Mouse (Mus musculus) small intestine, adult 2 months (tissue): ENCODE results near the gene Hist1h2bq. TPM values are rescaled to one million over a fixed set of nuclear protein-coding genes. Genes with fewer than 3 reads are reported as not detected.
A peak's percentile ranks its signal among the peaks of the same experiment; 100 is the strongest.

Experiments
- H3K27ac ChIP-seq: fragments of 200-500 bp; 2 replicates; pipeline ENCODE4 v1.5.1; 2012; ENCODE audit warnings: low read depth, low read length, control low read depth, inconsistent platforms; ENCODE audit not compliant: insufficient read depth
- H3K27me3 ChIP-seq: fragments of 200-500 bp; 2 replicates; pipeline ENCODE4 v1.6.1; 2012; ENCODE audit warnings: mild to moderate bottlenecking, moderate library complexity, low read length, inconsistent platforms; ENCODE audit not compliant: control insufficient read depth, insufficient read depth
- H3K36me3 ChIP-seq: fragments of 200-500 bp; 2 replicates; pipeline ENCODE4 v1.6.1; 2012; ENCODE audit warnings: mild to moderate bottlenecking, low read length, control low read depth, inconsistent platforms; ENCODE audit not compliant: control insufficient read depth, insufficient read depth
- H3K4me1 ChIP-seq: fragments of 200-500 bp; 2 replicates; pipeline ENCODE4 v1.6.1; 2012; ENCODE audit warnings: low read length, inconsistent platforms, mixed read lengths; ENCODE audit not compliant: control insufficient read depth, insufficient read depth, insufficient read length
- H3K4me3 ChIP-seq: fragments of 200-500 bp; 2 replicates; pipeline ENCODE4 v1.5.1; 2012; ENCODE audit warnings: low read depth, mild to moderate bottlenecking, control low read depth, inconsistent platforms, low read length, moderate library complexity
- CTCF ChIP-seq: fragments of 200-500 bp; IDR thresholded peaks from 2 replicates; pipeline ENCODE4 v1.5.1; 2012; ENCODE audit warnings: low read depth, mild to moderate bottlenecking, control low read depth, inconsistent platforms, low read length, moderate library complexity, mixed read lengths; ENCODE audit not compliant: insufficient replicate concordance, insufficient read length; ENCODE audit errors: extremely low read depth
- POLR2A ChIP-seq: fragments of 200-500 bp; IDR thresholded peaks from 2 replicates; pipeline ENCODE4 v1.6.1; 2012; ENCODE audit warnings: low read depth, mild to moderate bottlenecking, control low read depth, inconsistent platforms, low read length, moderate library complexity
- WGBS: fragments of 180-500 bp; shearing (Covaris S2); methylation state at CpG from one replicate; pipeline ENCODE4 v1.1.7; 2018; 5-methylcytosine and 5-hydroxymethylcytosine counted together
- polyA plus RNA-seq: library from polyadenylated mRNA; depleted of rRNA; stranded (reverse); fragments of >200 nt; gene quantifications from 2 replicates; pipeline ENCODE4 v1.2.3, GENCODE M21; 2012; rRNA removed

Gene Hist1h2bq
- polyA plus RNA-seq, 1 experiment, result 32.0 TPM

DNA sequence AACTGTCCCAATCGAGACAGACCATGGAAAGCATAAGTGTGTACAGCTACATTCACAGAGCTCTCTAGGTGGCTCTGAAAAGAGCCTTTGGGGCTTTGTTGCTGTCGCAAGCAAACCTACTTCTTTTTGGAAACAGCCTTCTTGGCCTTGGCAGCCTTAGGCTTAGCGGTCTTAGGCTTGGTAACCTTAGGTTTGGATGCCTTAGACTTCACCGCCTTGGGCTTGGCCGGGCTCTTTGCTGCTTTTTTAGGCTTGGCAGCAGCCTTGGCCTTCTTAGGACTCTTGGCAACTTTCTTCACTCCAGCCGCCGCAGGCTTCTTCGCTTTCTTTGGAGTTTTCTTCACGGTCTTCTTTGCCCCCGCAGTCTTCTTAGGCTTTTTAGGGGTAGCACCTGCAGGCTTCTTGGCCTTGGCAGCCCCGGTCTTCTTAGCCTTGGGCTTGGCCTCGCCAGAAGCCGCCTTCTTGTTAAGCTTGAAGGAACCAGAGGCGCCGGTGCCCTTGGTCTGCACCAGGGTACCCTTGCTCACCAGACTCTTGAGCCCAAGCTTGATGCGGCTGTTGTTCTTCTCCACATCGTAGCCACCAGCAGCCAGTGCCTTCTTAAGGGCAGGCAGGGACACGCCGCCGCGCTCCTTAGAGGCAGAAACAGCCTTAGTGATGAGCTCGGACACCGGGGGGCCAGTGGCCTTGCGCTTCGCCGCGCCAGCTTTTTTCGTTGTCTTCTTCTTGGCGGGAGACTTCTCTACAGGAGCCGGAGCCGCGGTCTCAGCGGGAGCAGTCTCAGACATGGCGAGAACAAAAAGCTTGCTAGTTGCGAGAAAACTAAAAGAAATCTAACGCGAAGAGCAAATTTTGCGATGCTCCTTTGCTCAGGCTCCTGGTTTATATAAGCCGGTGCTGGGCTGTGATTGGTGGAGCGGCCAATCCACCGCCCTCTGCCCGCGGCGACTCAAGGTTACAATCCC, 29.9 kb downstream of the Hist1h2bq start, which contains the start of gene Hist1h1b:
Gene Hist1h1b (minus strand): TSS at position 859 of the 965 bp plus-strand sequence.
- Histone ChIP-seq H3K27ac (peak within 1 kb of the TSS; percentile 71), H3K27me3 (no peaks in the 10 kb centered on the region), H3K4me3 (peak within 1 kb of the TSS; percentile 67), H3K4me1 (peaks cover 2% of the 10 kb centered on the region; the same call in 1 of the 2 replicates), H3K36me3 (no peaks in the 10 kb centered on the region)
- TF ChIP-seq CTCF, result no peak
- TF ChIP-seq POLR2A, result no peak; the same call in none of the 2 replicates
- under 1% methylated on average over 44 of the region's 44 CpGs for WGBS

DNA sequence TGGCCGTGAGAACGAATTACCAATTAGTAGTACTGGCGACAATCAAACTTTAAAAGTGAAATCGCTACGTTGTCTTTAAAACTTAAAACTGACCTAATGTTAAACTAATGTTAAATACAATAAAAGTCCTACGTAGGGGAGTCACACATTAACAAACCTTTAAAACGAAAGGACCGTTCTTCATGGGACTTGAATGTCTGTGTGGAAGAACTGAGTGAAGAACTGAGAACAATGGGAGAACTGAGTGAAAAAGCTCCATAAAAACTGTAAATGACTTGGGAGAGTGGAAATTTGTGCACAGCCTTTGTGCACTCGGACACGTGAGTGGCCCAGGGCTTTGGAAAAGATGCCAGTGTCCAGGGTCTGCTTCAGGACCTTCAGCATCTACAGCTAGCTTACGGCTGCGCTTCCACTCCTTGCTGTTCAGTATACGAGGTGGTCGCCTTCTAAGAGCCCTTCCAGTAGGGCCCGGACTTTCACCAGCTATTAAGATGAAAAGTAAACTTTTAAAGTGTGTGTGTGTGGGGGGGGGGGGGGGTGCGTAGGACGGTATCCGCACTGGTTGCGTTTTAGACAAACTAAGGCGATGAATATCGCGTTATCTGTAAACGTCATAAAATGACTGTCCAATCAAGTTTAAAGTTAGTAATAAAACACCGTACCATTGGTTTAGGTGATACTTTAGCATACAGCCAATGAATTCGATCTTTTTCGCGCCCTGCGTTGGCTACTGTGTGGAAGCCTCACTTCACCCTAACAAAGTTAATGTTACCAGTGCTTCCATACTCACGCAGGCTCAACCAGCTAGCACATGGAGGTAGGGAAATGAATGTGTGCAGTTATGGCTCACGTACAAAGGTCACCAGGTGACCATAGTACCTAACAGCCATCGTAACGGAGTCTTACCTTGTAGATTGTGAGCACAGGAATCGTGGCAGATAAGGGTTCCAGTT, 30.9 kb downstream of the Hist1h2bq start:
- TF ChIP-seq CTCF (no peak), POLR2A (no peak)
- Histone ChIP-seq H3K4me3 (peak overlapping the region; percentile 75), H3K27me3 (no peaks in the 10 kb centered on the region), H3K27ac (peak overlapping the region; percentile 84), H3K36me3 (no peaks in the 10 kb centered on the region), H3K4me1 (peaks cover 6% of the 10 kb centered on the region; the same call in 1 of the 2 replicates)
- 1% methylated on average over 33 of the region's 33 CpGs for WGBS

Other genes starting within 250 kb of the Hist1h2bq start
- not detected in 2 replicates for gene Olfr1364, start 228.4 kb downstream of the Hist1h2bq start, polyA plus RNA-seq
- gene Olfr1362, start 196.2 kb downstream of the Hist1h2bq start, polyA plus RNA-seq, result not detected in 2 replicates
- gene Olfr11, start 167.7 kb downstream of the Hist1h2bq start, polyA plus RNA-seq, result not detected in 2 replicates
- gene Olfr1361, start 146.8 kb downstream of the Hist1h2bq start, polyA plus RNA-seq, result not detected in 2 replicates
- not detected in 2 replicates for gene Olfr1360, start 132.8 kb downstream of the Hist1h2bq start, polyA plus RNA-seq
- gene Olfr1359, start 112.1 kb downstream of the Hist1h2bq start, polyA plus RNA-seq, result not detected in 2 replicates
- 10.7 and 15.7 TPM in 2 replicates for gene Hist1h2bl, start 94.1 kb downstream of the Hist1h2bq start, polyA plus RNA-seq
- 66.1 and 104 TPM in 2 replicates for gene Hist1h2ai, start 93.8 kb downstream of the Hist1h2bq start, polyA plus RNA-seq
- gene Hist1h3h, start 92.5 kb downstream of the Hist1h2bq start, polyA plus RNA-seq, result 79.4 and 100 TPM in 2 replicates
- gene Hist1h2bm, start 88.2 kb downstream of the Hist1h2bq start, polyA plus RNA-seq, result 4.7 and 7.1 TPM in 2 replicates
- 6.4 and 6.5 TPM in 2 replicates for gene Hist1h4j, start 75.1 kb downstream of the Hist1h2bq start, polyA plus RNA-seq
- 35.5 and 55.4 TPM in 2 replicates for gene Hist1h4k, start 59.7 kb downstream of the Hist1h2bq start, polyA plus RNA-seq
- 40.0 and 60.2 TPM in 2 replicates for gene Hist1h2ak, start 56.4 kb downstream of the Hist1h2bq start, polyA plus RNA-seq
- gene Hist1h2bn, start 56.1 kb downstream of the Hist1h2bq start, polyA plus RNA-seq, result 13.6 and 21.8 TPM in 2 replicates
- gene Hist1h1b, start 29.6 kb downstream of the Hist1h2bq start, polyA plus RNA-seq, result 2.0 and 2.6 TPM in 2 replicates
- gene Hist1h3i, start 26.8 kb downstream of the Hist1h2bq start, polyA plus RNA-seq, result 57.4 and 74.0 TPM in 2 replicates
- 33.8 and 67.8 TPM in 2 replicates for gene Hist1h2an, start 23.0 kb downstream of the Hist1h2bq start, polyA plus RNA-seq
- 2.7 and 8.3 TPM in 2 replicates for gene Hist1h2bp, start 22.7 kb downstream of the Hist1h2bq start, polyA plus RNA-seq
- not detected in 2 replicates for gene Hist1h2ao, start 268 bp upstream of the Hist1h2bq start, polyA plus RNA-seq
- gene Hist1h4m, start 1.5 kb upstream of the Hist1h2bq start, polyA plus RNA-seq, result 16.0 TPM in 1 of 2 replicates, not detected in the other
- gene Hist1h4n, start 22.0 kb upstream of the Hist1h2bq start, polyA plus RNA-seq, result 30.7 and 41.0 TPM in 2 replicates
- gene Hist1h2ap, start 23.3 kb upstream of the Hist1h2bq start, polyA plus RNA-seq, result 1,042 and 2,404 TPM in 2 replicates
- 27.4 and 35.4 TPM in 2 replicates for gene Hist1h2br, start 23.5 kb upstream of the Hist1h2bq start, polyA plus RNA-seq
- gene Zfp184, start 134.9 kb upstream of the Hist1h2bq start, polyA plus RNA-seq, result 0.13 and 0.23 TPM in 2 replicates
- gene Pom121l2, start 171.0 kb upstream of the Hist1h2bq start, polyA plus RNA-seq, result not detected in 2 replicates
- 1.2 and 2.0 TPM in 2 replicates for gene Prss16, start 199.5 kb upstream of the Hist1h2bq start, polyA plus RNA-seq
- gene Hist1h2ah, start 225.4 kb upstream of the Hist1h2bq start, polyA plus RNA-seq, result 106 and 238 TPM in 2 replicates
- 34.9 and 41.4 TPM in 2 replicates for gene Hist1h2bk, start 225.7 kb upstream of the Hist1h2bq start, polyA plus RNA-seq
- 6.3 and 10.1 TPM in 2 replicates for gene Hist1h4i, start 231.2 kb upstream of the Hist1h2bq start, polyA plus RNA-seq
- gene Hist1h2ag, start 232.7 kb upstream of the Hist1h2bq start, polyA plus RNA-seq, result 22.6 and 24.8 TPM in 2 replicates
- 16.9 and 21.2 TPM in 2 replicates for gene Hist1h2bj, start 233.0 kb upstream of the Hist1h2bq start, polyA plus RNA-seq